Mouse (Mus musculus): ENCODE results near the gene Taf15. TPM values are rescaled to one million over a fixed set of nuclear protein-coding genes. Genes with fewer than 3 reads are reported as not detected.
A peak's percentile ranks its signal among the peaks of the same experiment; 100 is the strongest.

The Taf15 gene
- 9.5 and 20.4 TPM in 2 replicates for polyA plus RNA-seq (2014; fragmentation: Nextera tagmentation; extraction: Ambion mirVana)

GRCm38 (mm10) chr11:83472324-83473234, at the start of gene Taf15:
TSS of gene Taf15 (plus strand) at chr11:83473086.
- Histone ChIP-seq H3K4me2 (ENCODE audit: low read depth, low read length) (peak within 1 kb of the TSS; percentile 67), H3K27me3 (ENCODE audit: control insufficient read depth, insufficient read depth, low read length) (no peaks in the 10 kb centered on the region), H3K4me1 (ENCODE audit: control insufficient read depth, insufficient read depth, low read length) (peaks cover 10% of the 10 kb centered on the region), H3K4me3 (ENCODE audit: low read depth, low read length) (peak within 1 kb of the TSS; percentile 90), H3K9ac (replicated peaks; ENCODE audit: low read depth, low read length) (peak within 1 kb of the TSS; percentile 92), H3K36me3 (ENCODE audit: control insufficient read depth, insufficient read depth, low read length) (no peaks in the 10 kb centered on the region), H3K9me3 (ENCODE audit: control insufficient read depth, low read length) (no peaks in the 10 kb centered on the region), H3K27ac (ENCODE audit: low read depth, low read length) (peak within 1 kb of the TSS; percentile 98)
- peak; percentile 99 for ATAC-seq (ENCODE audit: low read depth)
- 1% methylated on average over 64 of the region's 66 CpGs for WGBS

- Histone ChIP-seq H3K36me3 (ENCODE audit: control insufficient read depth, insufficient read depth, low read length) (no peaks in the 10 kb centered on the region), H3K27me3 (ENCODE audit: control insufficient read depth, insufficient read depth, low read length) (no peaks in the 10 kb centered on the region), H3K4me2 (ENCODE audit: low read depth, low read length) (no peak overlapping the region), H3K4me3 (ENCODE audit: low read depth, low read length) (no peak overlapping the region), H3K4me1 (ENCODE audit: control insufficient read depth, insufficient read depth, low read length) (no peaks in the 10 kb centered on the region), H3K9ac (replicated peaks; ENCODE audit: low read depth, low read length) (no peak overlapping the region), H3K9me3 (ENCODE audit: control insufficient read depth, low read length) (no peaks in the 10 kb centered on the region), H3K27ac (ENCODE audit: low read depth, low read length) (no peak overlapping the region)
- peak; percentile 74; the same call in 1 of the 2 replicates for ATAC-seq (ENCODE audit: low read depth)
- WGBS: 8% methylated on average over 8 of the region's 8 CpGs
Measured at GRCm38 (mm10) chr11:83424681-83425080, 48.2 kb upstream of the Taf15 start.

GRCm38 (mm10) chr11:83426964-83427363, 45.9 kb upstream of the Taf15 start:
- ATAC-seq (ENCODE audit: low read depth): no peak
- H3K9me3 ChIP-seq (ENCODE audit: control insufficient read depth, low read length): no peaks in the 10 kb centered on the region
- no peaks in the 10 kb centered on the region for H3K36me3 ChIP-seq (ENCODE audit: control insufficient read depth, insufficient read depth, low read length)
- H3K4me2 ChIP-seq (ENCODE audit: low read depth, low read length): no peak overlapping the region
- no peak overlapping the region for H3K9ac ChIP-seq (replicated peaks; ENCODE audit: low read depth, low read length)
- no peak overlapping the region for H3K27ac ChIP-seq (ENCODE audit: low read depth, low read length)
- H3K4me1 ChIP-seq (ENCODE audit: control insufficient read depth, insufficient read depth, low read length): no peaks in the 10 kb centered on the region
- WGBS: 49% methylated on average over 17 of the region's 17 CpGs
- no peak overlapping the region for H3K4me3 ChIP-seq (ENCODE audit: low read depth, low read length)
- H3K27me3 ChIP-seq (ENCODE audit: control insufficient read depth, insufficient read depth, low read length): no peaks in the 10 kb centered on the region

- no peak within 1 kb of the TSS for H3K4me3 ChIP-seq (ENCODE audit: low read depth, low read length)
- H3K9ac ChIP-seq (replicated peaks; ENCODE audit: low read depth, low read length): no peak within 1 kb of the TSS
- no peaks in the 10 kb centered on the region for H3K36me3 ChIP-seq (ENCODE audit: control insufficient read depth, insufficient read depth, low read length)
- WGBS: 65% methylated on average over 5 of the region's 5 CpGs
- H3K4me1 ChIP-seq (ENCODE audit: control insufficient read depth, insufficient read depth, low read length): no peaks in the 10 kb centered on the region
- ATAC-seq (ENCODE audit: low read depth): no peak
- H3K4me2 ChIP-seq (ENCODE audit: low read depth, low read length): no peak within 1 kb of the TSS
- H3K27me3 ChIP-seq (ENCODE audit: control insufficient read depth, insufficient read depth, low read length): no peaks in the 10 kb centered on the region
- no peaks in the 10 kb centered on the region for H3K9me3 ChIP-seq (ENCODE audit: control insufficient read depth, low read length)
- H3K27ac ChIP-seq (ENCODE audit: low read depth, low read length): no peak within 1 kb of the TSS
Measured at GRCm38 (mm10) chr11:83429355-83429754, 43.5 kb upstream of the Taf15 start, which contains the start of gene Gas2l2. TSS of gene Gas2l2 (minus strand) at chr11:83429455.

- no peaks in the 10 kb centered on the region for H3K4me1 ChIP-seq (ENCODE audit: control insufficient read depth, insufficient read depth, low read length)
- H3K27ac ChIP-seq (ENCODE audit: low read depth, low read length): no peak overlapping the region
- H3K9me3 ChIP-seq (ENCODE audit: control insufficient read depth, low read length): no peaks in the 10 kb centered on the region
- no peak overlapping the region for H3K4me2 ChIP-seq (ENCODE audit: low read depth, low read length)
- ATAC-seq (ENCODE audit: low read depth): no peak
- no peaks in the 10 kb centered on the region for H3K27me3 ChIP-seq (ENCODE audit: control insufficient read depth, insufficient read depth, low read length)
- H3K36me3 ChIP-seq (ENCODE audit: control insufficient read depth, insufficient read depth, low read length): no peaks in the 10 kb centered on the region
- WGBS: 89% methylated on average over 2 of the region's 2 CpGs
- no peak overlapping the region for H3K9ac ChIP-seq (replicated peaks; ENCODE audit: low read depth, low read length)
- no peak overlapping the region for H3K4me3 ChIP-seq (ENCODE audit: low read depth, low read length)
Measured at GRCm38 (mm10) chr11:83432533-83432932, 40.4 kb upstream of the Taf15 start.

- Histone ChIP-seq H3K4me3 (ENCODE audit: low read depth, low read length) (no peak within 1 kb of the TSS), H3K4me2 (ENCODE audit: low read depth, low read length) (no peak within 1 kb of the TSS), H3K27me3 (ENCODE audit: control insufficient read depth, insufficient read depth, low read length) (peaks cover 11% of the 10 kb centered on the region), H3K9me3 (ENCODE audit: control insufficient read depth, low read length) (no peaks in the 10 kb centered on the region), H3K4me1 (ENCODE audit: control insufficient read depth, insufficient read depth, low read length) (no peaks in the 10 kb centered on the region), H3K9ac (replicated peaks; ENCODE audit: low read depth, low read length) (no peak within 1 kb of the TSS), H3K36me3 (ENCODE audit: control insufficient read depth, insufficient read depth, low read length) (no peaks in the 10 kb centered on the region), H3K27ac (ENCODE audit: low read depth, low read length) (no peak within 1 kb of the TSS)
- ATAC-seq (ENCODE audit: low read depth): no peak
- WGBS: 91% methylated on average over 1 of the region's 1 CpGs
Measured at GRCm38 (mm10) chr11:83437377-83437776, 35.5 kb upstream of the Taf15 start, which contains the start of gene 1700020L24Rik. TSS of gene 1700020L24Rik (plus strand) at chr11:83437677.

- 0 out of 2 replicates have a peak, but pooled peaks cover 2% of the 10 kb centered on the region for H3K4me1 ChIP-seq (ENCODE audit: control insufficient read depth, insufficient read depth, low read length)
- WGBS: 31% methylated on average over 11 of the region's 11 CpGs
- no peaks in the 10 kb centered on the region for H3K9me3 ChIP-seq (ENCODE audit: control insufficient read depth, low read length)
- no peak for ATAC-seq (ENCODE audit: low read depth)
- H3K27ac ChIP-seq (ENCODE audit: low read depth, low read length): no peak overlapping the region
- H3K9ac ChIP-seq (replicated peaks; ENCODE audit: low read depth, low read length): 0 out of 2 replicates have a peak overlapping the region, but pooled peaks have one; percentile 54
- H3K4me2 ChIP-seq (ENCODE audit: low read depth, low read length): peak overlapping the region; percentile 73
- peaks cover 21% of the 10 kb centered on the region for H3K27me3 ChIP-seq (ENCODE audit: control insufficient read depth, insufficient read depth, low read length)
- H3K36me3 ChIP-seq (ENCODE audit: control insufficient read depth, insufficient read depth, low read length): no peaks in the 10 kb centered on the region
- peak overlapping the region; percentile 41 for H3K4me3 ChIP-seq (ENCODE audit: low read depth, low read length)
Measured at GRCm38 (mm10) chr11:83439426-83440060, 33.3 kb upstream of the Taf15 start.

- no peaks in the 10 kb centered on the region for H3K9me3 ChIP-seq (ENCODE audit: control insufficient read depth, low read length)
- H3K4me1 ChIP-seq (ENCODE audit: control insufficient read depth, insufficient read depth, low read length): 0 out of 2 replicates have a peak, but pooled peaks cover 2% of the 10 kb centered on the region
- peaks cover 28% of the 10 kb centered on the region for H3K27me3 ChIP-seq (ENCODE audit: control insufficient read depth, insufficient read depth, low read length)
- no peaks in the 10 kb centered on the region for H3K36me3 ChIP-seq (ENCODE audit: control insufficient read depth, insufficient read depth, low read length)
- peak overlapping the region; percentile 73 for H3K4me2 ChIP-seq (ENCODE audit: low read depth, low read length)
- H3K9ac ChIP-seq (replicated peaks; ENCODE audit: low read depth, low read length): peak overlapping the region; percentile 54
- peak; percentile 95 for ATAC-seq (ENCODE audit: low read depth)
- WGBS: under 1% methylated on average over 64 of the region's 75 CpGs
- H3K4me3 ChIP-seq (ENCODE audit: low read depth, low read length): peak overlapping the region; percentile 41
- H3K27ac ChIP-seq (ENCODE audit: low read depth, low read length): no peak overlapping the region
Measured at GRCm38 (mm10) chr11:83440081-83441064, 32.5 kb upstream of the Taf15 start.
